Mouse (Mus musculus) kidney, adult 2 months (tissue): Measurements from ENCODE around the gene Oscp1. TPM values are rescaled to one million over a fixed set of nuclear protein-coding genes. Genes with fewer than 3 reads are reported as not detected.
"Not testable (repeated sequence)": the region's sequence is repeated elsewhere in the genome, so short reads cannot be mapped to it uniquely, and the experiment has no call there.

ENCODE experiments used
- DNase-seq: peaks from one replicate; pipeline ENCODE4 v3.0.0; 2021
- H3K27ac ChIP-seq: fragments of 200-500 bp; 2 replicates; pipeline ENCODE4 v1.5.1; 2012; ENCODE audit warnings: low read depth, low read length, control low read depth, inconsistent platforms; ENCODE audit not compliant: insufficient read depth
- H3K27me3 ChIP-seq: fragments of 200-500 bp; replicated peaks from 2 replicates; pipeline ENCODE4 v1.6.1; 2012; ENCODE audit warnings: mild to moderate bottlenecking, moderate library complexity, low read length, inconsistent platforms; ENCODE audit not compliant: control insufficient read depth, insufficient read depth
- H3K36me3 ChIP-seq: fragments of 200-500 bp; 2 replicates; pipeline ENCODE4 v1.6.1; 2012; ENCODE audit warnings: mild to moderate bottlenecking, moderate library complexity, low read length, inconsistent platforms; ENCODE audit not compliant: control insufficient read depth, insufficient read depth
- H3K4me1 ChIP-seq: fragments of 200-500 bp; 2 replicates; pipeline ENCODE4 v1.6.1; 2011; ENCODE audit warnings: low read length; ENCODE audit not compliant: control insufficient read depth, insufficient read depth
- H3K4me3 ChIP-seq: fragments of 200-500 bp; 2 replicates; pipeline ENCODE4 v1.5.1; 2011; ENCODE audit warnings: mild to moderate bottlenecking, low read depth, low read length, control low read depth; ENCODE audit not compliant: insufficient read depth
- CTCF ChIP-seq: fragments of 200-500 bp; conservative IDR thresholded peaks from 2 replicates; pipeline ENCODE4 v1.5.1; 2011; ENCODE audit warnings: low read depth, mild to moderate bottlenecking, control low read depth, low read length, moderate library complexity, mixed read lengths; ENCODE audit not compliant: insufficient read depth, insufficient read length
- POLR2A ChIP-seq: fragments of 200-500 bp; IDR thresholded peaks from one replicate; pipeline ENCODE4 v1.6.1; 2011; ENCODE audit warnings: low read depth, low read length, control low read depth
- WGBS: fragments of 180-500 bp; shearing (Covaris S2); methylation state at CpG from one replicate; pipeline ENCODE4 v1.1.7; 2018; 5-methylcytosine and 5-hydroxymethylcytosine counted together
- polyA plus RNA-seq: library from polyadenylated mRNA; depleted of rRNA; stranded (reverse); fragments of >200 nt; gene quantifications from 2 replicates; pipeline ENCODE4 v1.2.3, GENCODE M21; 2012

Oscp1 gene
- polyA plus RNA-seq, 1 experiment = 2.5 TPM

- Histone ChIP-seq H3K27ac (no peak overlapping the region), H3K4me1 (no peaks in the 10 kb centered on the region), H3K27me3 (no peaks in the 10 kb centered on the region), H3K36me3 (no peaks in the 10 kb centered on the region), H3K4me3 (no peak overlapping the region)
- DNase-seq = no peak
- 77% methylated on average over 8 of the region's 8 CpGs for WGBS
- TF ChIP-seq POLR2A (no peak), CTCF (no peak)
These were observed 26.0 kb downstream of the Oscp1 start for GRCm38 (mm10) chr4:126084382-126084781.

GRCm38 (mm10) chr4:126085996-126086576 lies 27.7 kb downstream of the Oscp1 start:
- H3K36me3 ChIP-seq = no peaks in the 10 kb centered on the region
- no peaks in the 10 kb centered on the region for H3K27me3 ChIP-seq
- WGBS = 21% methylated on average over 7 of the region's 7 CpGs
- peaks cover 4% of the 10 kb centered on the region; the same call in 1 of the 2 replicates for H3K4me1 ChIP-seq
- H3K4me3 ChIP-seq = no peak overlapping the region
- H3K27ac ChIP-seq = peak overlapping the region; percentile 33; the same call in 1 of the 2 replicates
- DNase-seq = peak; percentile 89
- no peak for TF ChIP-seq POLR2A
- TF ChIP-seq CTCF = peak; percentile 96

GRCm38 (mm10) chr4:126090101-126090847 lies 31.9 kb downstream of the Oscp1 start:
- Histone ChIP-seq H3K27ac (no peak overlapping the region), H3K36me3 (no peaks in the 10 kb centered on the region), H3K4me1 (peaks cover 4% of the 10 kb centered on the region; the same call in 1 of the 2 replicates), H3K4me3 (no peak overlapping the region), H3K27me3 (no peaks in the 10 kb centered on the region)
- WGBS = 65% methylated on average over 7 of the region's 7 CpGs
- no peak for TF ChIP-seq POLR2A
- TF ChIP-seq CTCF = no peak
- peak; percentile 70 for DNase-seq

GRCm38 (mm10) chr4:126090848-126091124 lies 32.4 kb downstream of the Oscp1 start:
- 68% methylated on average over 4 of the region's 4 CpGs for WGBS
- Histone ChIP-seq H3K27me3 (no peaks in the 10 kb centered on the region), H3K27ac (no peak overlapping the region), H3K4me3 (no peak overlapping the region), H3K4me1 (peaks cover 4% of the 10 kb centered on the region; the same call in 1 of the 2 replicates), H3K36me3 (no peaks in the 10 kb centered on the region)
- no peak for DNase-seq
- TF ChIP-seq POLR2A = no peak
- TF ChIP-seq CTCF = no peak

GRCm38 (mm10) chr4:126091873-126092272 lies 33.5 kb downstream of the Oscp1 start:
- TF ChIP-seq CTCF = no peak
- TF ChIP-seq POLR2A = no peak
- DNase-seq = no peak
- H3K36me3 ChIP-seq = no peaks in the 10 kb centered on the region
- peaks cover 5% of the 10 kb centered on the region; the same call in 1 of the 2 replicates for H3K4me1 ChIP-seq
- H3K27me3 ChIP-seq = no peaks in the 10 kb centered on the region
- WGBS = 88% methylated on average over 8 of the region's 8 CpGs
- H3K27ac ChIP-seq = no peak overlapping the region
- H3K4me3 ChIP-seq = no peak overlapping the region

- H3K4me1 ChIP-seq, H3K27me3 ChIP-seq, DNase-seq, H3K4me3 ChIP-seq, H3K27ac ChIP-seq, H3K36me3 ChIP-seq: not testable (repeated sequence)
- WGBS = 53% methylated on average over 14 of the region's 14 CpGs
These were observed 37.5 kb downstream of the Oscp1 start for GRCm38 (mm10) chr4:126095622-126096430.

GRCm38 (mm10) chr4:126096464-126097111 lies 38.2 kb downstream of the Oscp1 start, which contains the start of gene Lsm10:
TSS of gene Lsm10 (plus strand) at chr4:126096623.
- Histone ChIP-seq H3K27ac (peak within 1 kb of the TSS; percentile 81), H3K4me1 (peaks cover 3% of the 10 kb centered on the region; the same call in 1 of the 2 replicates), H3K4me3 (peak within 1 kb of the TSS; percentile 86), H3K27me3 (no peaks in the 10 kb centered on the region), H3K36me3 (no peaks in the 10 kb centered on the region)
- DNase-seq = peak; percentile 98
- 2% methylated on average over 37 of the region's 37 CpGs for WGBS
- TF ChIP-seq CTCF (no peak), POLR2A (peak; percentile 62)
